Mouse (Mus musculus): ENCODE results near the gene Cdh3.

DNA sequence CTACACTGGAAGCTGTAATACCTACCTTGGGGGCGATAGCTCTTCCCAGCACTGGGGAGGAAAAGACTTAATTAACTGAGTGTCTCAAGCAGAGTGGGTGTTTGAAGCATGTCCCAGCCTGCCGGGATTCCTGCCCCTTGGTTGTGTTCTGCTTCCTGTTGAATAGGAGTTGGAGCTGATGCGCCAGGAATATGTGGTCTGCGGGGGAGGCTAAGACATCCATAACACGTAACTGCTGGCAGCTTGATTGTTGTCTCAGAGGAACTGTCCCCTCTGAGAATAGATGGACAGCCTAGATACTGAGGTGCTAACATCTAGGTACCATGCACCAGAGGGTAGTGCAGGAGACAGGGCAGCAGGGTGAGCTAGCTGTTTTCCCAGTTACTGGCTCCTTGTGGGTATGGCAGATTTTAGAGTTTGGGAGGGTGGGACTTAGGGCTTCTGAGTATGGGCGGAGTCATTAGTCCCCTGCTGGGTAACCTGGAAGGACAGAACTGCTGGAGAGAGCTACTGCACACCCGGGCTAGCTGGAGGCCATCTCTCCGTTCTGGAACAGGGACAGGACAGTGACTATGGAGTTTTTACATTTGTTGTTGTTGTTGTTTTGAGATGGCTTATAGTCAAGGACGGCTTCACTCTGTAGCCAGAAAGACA lies 18.0 kb downstream of the Cdh3 start:
- TF ChIP-seq CTCF (IDR thresholded peaks at IDR 0.05; ENCODE audit: extremely low read depth, insufficient read length, insufficient replicate concordance, low read depth, low read length) (no peak), POLR2A (IDR thresholded peaks at IDR 0.05; ENCODE audit: low read depth, low read length) (no peak)

Measured in small intestine, adult 2 months (tissue).